Mouse (Mus musculus): ENCODE results near the gene Gm12216. TPM values are rescaled to one million over a fixed set of nuclear protein-coding genes. Genes with fewer than 3 reads are reported as not detected.

The Gm12216 gene
- polyA plus RNA-seq, 1 experiment from 2014 or later, result 0.14 TPM

DNA sequence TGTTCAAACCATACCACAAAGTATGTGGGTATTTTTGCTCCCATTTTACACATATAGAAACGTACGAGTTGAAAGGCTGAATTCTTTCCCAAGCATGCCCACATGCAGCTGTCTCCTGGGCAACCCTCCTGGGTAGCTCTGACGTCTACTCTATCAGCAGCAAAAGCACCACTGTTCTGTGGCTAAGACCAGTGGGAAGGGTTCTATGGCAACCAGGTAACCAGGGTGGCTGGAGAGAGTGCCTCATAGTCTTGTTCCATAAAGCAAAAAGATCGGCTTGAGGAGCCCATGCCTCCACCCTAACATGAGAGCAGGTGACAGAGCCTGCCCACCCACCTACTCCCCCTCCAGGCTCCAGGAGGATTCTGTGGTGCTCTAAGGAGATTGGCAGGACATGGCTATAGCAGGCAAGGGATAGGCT, 16.9 kb downstream of the Gm12216 start:
- H3K36me3 ChIP-seq, result no peaks in the 10 kb centered on the region
- H3K27me3 ChIP-seq, result no peaks in the 10 kb centered on the region
- 65% methylated on average over 4 of the region's 4 CpGs for WGBS (ENCODE audit: insufficient replicate concordance)
- no peaks in the 10 kb centered on the region for H3K9me3 ChIP-seq (replicated peaks)
- no peak overlapping the region for H3K27ac ChIP-seq
- peaks cover 4% of the 10 kb centered on the region; the same call in 1 of the 2 replicates for H3K4me1 ChIP-seq (replicated peaks)
- no peak for DNase-seq
- no peak overlapping the region for H3K4me2 ChIP-seq
- H3K9ac ChIP-seq, result no peak overlapping the region
- no peak overlapping the region for H3K4me3 ChIP-seq (replicated peaks)
- ATAC-seq (ENCODE audit: low read depth), result no peak

DNA sequence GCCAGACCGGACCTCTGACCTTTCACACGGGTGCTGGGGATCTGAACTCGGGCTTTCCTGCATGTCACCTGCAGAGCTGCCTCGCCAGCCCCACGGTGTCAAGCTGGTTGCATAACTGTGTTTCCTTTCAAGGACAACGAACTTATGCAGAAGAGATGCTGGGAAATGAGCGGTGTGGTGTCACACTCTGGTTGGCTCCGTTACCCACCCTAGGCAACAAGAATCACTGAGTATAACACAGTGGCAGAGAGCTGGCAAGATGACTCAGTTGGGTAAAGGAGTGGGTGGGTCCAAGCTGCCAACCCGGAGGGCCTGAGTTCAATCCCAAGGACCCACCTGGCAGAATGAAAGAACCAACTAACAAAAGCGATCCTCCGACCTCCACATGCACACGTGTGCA, 17.5 kb downstream of the Gm12216 start:
- Histone ChIP-seq H3K9me3 (replicated peaks) (no peaks in the 10 kb centered on the region), H3K4me1 (replicated peaks) (peaks cover 4% of the 10 kb centered on the region; the same call in 1 of the 2 replicates), H3K27ac (no peak overlapping the region), H3K36me3 (no peaks in the 10 kb centered on the region), H3K4me2 (no peak overlapping the region), H3K4me3 (replicated peaks) (no peak overlapping the region), H3K27me3 (no peaks in the 10 kb centered on the region), H3K9ac (no peak overlapping the region)
- WGBS (ENCODE audit: insufficient replicate concordance), result 64% methylated on average over 12 of the region's 12 CpGs
- ATAC-seq (ENCODE audit: low read depth) (no peak), DNase-seq (no peak)

DNA sequence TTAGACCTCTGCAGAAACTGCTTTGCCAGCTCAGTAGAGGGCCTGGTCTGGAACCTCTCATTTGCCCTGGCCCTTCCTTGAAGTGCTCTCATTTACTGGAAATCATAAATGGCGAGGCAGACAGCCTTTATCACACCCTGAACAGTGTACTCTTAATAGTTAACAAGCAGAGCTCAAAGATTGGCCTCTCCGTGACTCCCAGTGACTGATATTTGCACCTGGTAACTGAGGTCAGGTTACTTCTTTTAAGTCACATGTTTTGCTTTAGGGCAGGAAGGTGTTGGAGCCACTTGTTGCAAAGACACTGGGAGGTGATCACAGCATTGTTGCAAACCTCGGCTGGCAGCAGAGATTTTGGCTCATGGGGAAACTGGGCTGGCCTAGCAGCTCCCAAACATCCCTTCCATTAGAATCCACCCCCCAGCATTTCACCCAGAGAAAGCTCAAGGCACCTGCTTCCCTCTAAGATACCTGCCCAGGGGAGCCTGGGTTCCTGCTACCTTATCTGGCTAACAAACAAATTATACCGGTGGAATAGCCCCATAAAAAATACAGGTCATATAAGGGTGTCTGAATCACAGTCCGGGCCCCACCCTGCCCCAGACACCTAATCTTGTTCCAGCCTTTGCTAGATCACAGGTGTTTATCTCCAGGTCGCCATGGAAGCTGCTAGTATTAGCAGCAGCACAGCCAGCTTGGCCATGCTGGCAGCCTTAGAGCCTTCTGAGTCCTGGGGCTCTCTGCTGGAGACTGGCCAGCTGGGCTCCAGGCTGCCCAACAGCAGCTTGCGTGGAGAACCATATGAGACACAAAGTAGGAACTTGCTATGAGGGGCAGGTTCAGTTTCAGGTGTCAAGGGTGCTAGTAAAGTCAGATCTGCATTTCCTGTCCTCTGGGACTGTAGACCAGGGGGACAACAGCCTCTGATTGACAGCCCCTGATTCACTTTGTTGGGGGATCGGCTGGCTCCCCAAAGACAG, 19.1 kb downstream of the Gm12216 start:
- Histone ChIP-seq H3K27ac (no peak overlapping the region), H3K9me3 (replicated peaks) (no peaks in the 10 kb centered on the region)

GRCm38 (mm10) chr11:53839147-53839546, 19.9 kb downstream of the Gm12216 start:
- no peaks in the 10 kb centered on the region for H3K9me3 ChIP-seq (replicated peaks)
- peaks cover 14% of the 10 kb centered on the region for H3K4me1 ChIP-seq (replicated peaks)
- no peaks in the 10 kb centered on the region for H3K27me3 ChIP-seq
- DNase-seq (no peak), ATAC-seq (ENCODE audit: low read depth) (no peak)
- H3K36me3 ChIP-seq, result no peaks in the 10 kb centered on the region
- H3K27ac ChIP-seq, result no peak overlapping the region
- 61% methylated on average over 6 of the region's 6 CpGs for WGBS (ENCODE audit: insufficient replicate concordance)
- no peak overlapping the region for H3K9ac ChIP-seq
- no peak overlapping the region for H3K4me3 ChIP-seq (replicated peaks)
- H3K4me2 ChIP-seq, result no peak overlapping the region

More for the DNA sequence above, 19.1 kb downstream of the Gm12216 start:
- Histone ChIP-seq H3K27me3 (no peaks in the 10 kb centered on the region), H3K4me3 (replicated peaks) (no peak overlapping the region), H3K9ac (no peak overlapping the region), H3K36me3 (no peaks in the 10 kb centered on the region), H3K4me1 (replicated peaks) (peaks cover 15% of the 10 kb centered on the region), H3K4me2 (no peak overlapping the region)
- ATAC-seq (ENCODE audit: low read depth) (no peak), DNase-seq (no peak)
- WGBS (ENCODE audit: insufficient replicate concordance), result 46% methylated on average over 8 of the region's 8 CpGs

DNA sequence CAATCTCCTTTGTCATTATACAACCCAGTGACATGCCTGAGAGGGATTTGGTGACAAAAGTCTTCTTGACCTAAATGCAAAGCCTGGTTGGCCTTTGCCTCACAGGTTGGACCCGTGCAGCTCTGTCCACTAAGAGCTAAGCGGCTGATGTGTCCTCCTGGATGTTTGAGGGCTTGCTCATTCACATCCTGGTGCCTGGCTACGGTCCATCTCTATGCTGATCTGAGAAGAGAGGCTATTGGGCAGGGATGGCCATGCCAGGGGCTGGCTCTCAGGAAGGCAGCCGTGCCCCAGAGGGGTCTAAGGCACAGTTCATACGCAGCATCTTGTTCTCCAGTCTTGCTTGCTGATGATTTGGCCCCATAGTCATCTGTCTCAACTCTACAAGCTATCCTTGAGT, 21.3 kb downstream of the Gm12216 start:
- WGBS (ENCODE audit: insufficient replicate concordance), result 65% methylated on average over 5 of the region's 5 CpGs
- H3K27me3 ChIP-seq, result no peaks in the 10 kb centered on the region
- ATAC-seq (ENCODE audit: low read depth), result no peak

DNA sequence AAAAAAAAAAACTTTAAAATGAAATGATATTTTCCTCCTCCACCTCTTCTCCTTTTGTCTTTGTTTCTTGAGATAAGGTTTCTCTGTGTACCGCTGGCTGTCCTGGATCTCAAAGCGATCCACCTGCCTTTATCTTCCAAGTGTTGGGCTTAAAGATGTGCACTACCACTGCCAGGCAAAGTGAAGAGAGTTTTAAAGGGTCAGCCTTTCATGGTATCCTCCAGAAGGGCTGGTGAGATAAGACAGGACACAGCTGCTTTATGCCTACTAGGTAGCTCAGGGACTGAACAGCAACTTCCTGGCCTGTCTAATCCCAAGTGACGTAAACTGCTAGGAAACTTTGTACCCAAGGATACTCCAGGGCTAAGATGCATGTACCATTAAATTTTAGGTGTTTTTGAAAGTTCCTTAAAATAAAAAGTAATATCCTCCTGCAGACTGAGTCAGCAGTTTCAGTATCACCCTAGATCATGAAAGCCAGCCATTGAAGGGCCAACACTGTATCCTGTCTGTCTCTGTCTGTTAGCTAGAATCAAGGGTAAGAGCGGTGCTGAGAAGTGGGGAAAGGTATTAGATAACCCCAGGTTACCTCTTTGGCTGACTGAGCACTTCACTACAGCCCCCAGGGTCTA, 23.6 kb downstream of the Gm12216 start:
- no peak overlapping the region for H3K4me2 ChIP-seq
- DNase-seq (no peak), ATAC-seq (ENCODE audit: low read depth) (peak; percentile 58; the same call in 1 of the 2 replicates)
- 17% methylated on average over 4 of the region's 4 CpGs for WGBS (ENCODE audit: insufficient replicate concordance)
- H3K9me3 ChIP-seq (replicated peaks), result no peaks in the 10 kb centered on the region
- H3K4me3 ChIP-seq (replicated peaks), result no peak overlapping the region
- no peaks in the 10 kb centered on the region for H3K36me3 ChIP-seq
- H3K9ac ChIP-seq, result no peak overlapping the region
- no peak overlapping the region for H3K27ac ChIP-seq
- no peaks in the 10 kb centered on the region for H3K27me3 ChIP-seq
- H3K4me1 ChIP-seq (replicated peaks), result peaks cover 12% of the 10 kb centered on the region

More for the DNA sequence above, 21.3 kb downstream of the Gm12216 start:
- peaks cover 12% of the 10 kb centered on the region for H3K4me1 ChIP-seq (replicated peaks)
- no peak overlapping the region for H3K4me2 ChIP-seq
- H3K9ac ChIP-seq, result no peak overlapping the region
- no peaks in the 10 kb centered on the region for H3K9me3 ChIP-seq (replicated peaks)
- no peak for DNase-seq
- no peak overlapping the region for H3K4me3 ChIP-seq (replicated peaks)
- no peaks in the 10 kb centered on the region for H3K36me3 ChIP-seq
- no peak overlapping the region for H3K27ac ChIP-seq

DNA sequence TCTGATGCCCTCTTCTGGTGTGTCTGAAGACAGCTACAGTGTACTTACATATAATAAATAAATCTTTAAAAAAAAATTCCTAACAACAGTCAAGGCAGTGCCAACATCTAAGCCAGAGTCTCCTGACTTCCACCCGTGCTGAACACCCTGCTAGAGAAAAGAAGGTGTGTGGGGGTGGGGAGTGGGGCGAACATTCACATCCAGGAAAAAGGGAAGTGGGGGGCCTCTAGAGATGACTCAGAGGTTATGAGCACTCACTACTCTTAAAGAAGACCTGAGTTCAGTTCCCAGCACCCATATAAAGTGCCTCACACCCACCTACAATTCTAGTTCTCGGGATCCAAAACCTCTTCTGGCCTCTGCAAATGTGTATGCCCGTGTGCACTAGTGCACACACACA, 33.6 kb downstream of the Gm12216 start:
- 40% methylated on average over 4 of the region's 4 CpGs for WGBS (ENCODE audit: insufficient replicate concordance)
- H3K27ac ChIP-seq, result no peak overlapping the region
- no peak overlapping the region for H3K4me3 ChIP-seq (replicated peaks)
- no peak overlapping the region for H3K9ac ChIP-seq
- DNase-seq (no peak), ATAC-seq (ENCODE audit: low read depth) (no peak)
- no peaks in the 10 kb centered on the region for H3K4me1 ChIP-seq (replicated peaks)
- H3K9me3 ChIP-seq (replicated peaks), result no peaks in the 10 kb centered on the region
- H3K27me3 ChIP-seq, result no peaks in the 10 kb centered on the region
- no peaks in the 10 kb centered on the region for H3K36me3 ChIP-seq
- H3K4me2 ChIP-seq, result no peak overlapping the region

- ATAC-seq (ENCODE audit: low read depth), result no peak
Measured at GRCm38 (mm10) chr11:53821945-53822338, 37.1 kb downstream of the Gm12216 start.

GRCm38 (mm10) chr11:53821230-53821944, 37.7 kb downstream of the Gm12216 start:
- Histone ChIP-seq H3K4me1 (replicated peaks) (no peaks in the 10 kb centered on the region; the same call in 1 of the 2 replicates), H3K36me3 (no peaks in the 10 kb centered on the region), H3K27me3 (no peaks in the 10 kb centered on the region), H3K9ac (no peak overlapping the region), H3K9me3 (replicated peaks) (no peaks in the 10 kb centered on the region), H3K4me3 (replicated peaks) (no peak overlapping the region), H3K4me2 (no peak overlapping the region), H3K27ac (no peak overlapping the region)
- DNase-seq (no peak), ATAC-seq (ENCODE audit: low read depth) (no peak)
- WGBS (ENCODE audit: insufficient replicate concordance), result 67% methylated on average over 11 of the region's 11 CpGs

More at GRCm38 (mm10) chr11:53821945-53822338, 37.1 kb downstream of the Gm12216 start:
- Histone ChIP-seq H3K27me3 (no peaks in the 10 kb centered on the region), H3K4me1 (replicated peaks) (no peaks in the 10 kb centered on the region; the same call in 1 of the 2 replicates), H3K36me3 (no peaks in the 10 kb centered on the region), H3K4me3 (replicated peaks) (no peak overlapping the region), H3K9me3 (replicated peaks) (no peaks in the 10 kb centered on the region), H3K9ac (no peak overlapping the region), H3K4me2 (no peak overlapping the region), H3K27ac (no peak overlapping the region)
- WGBS (ENCODE audit: insufficient replicate concordance), result 67% methylated on average over 3 of the region's 3 CpGs
- no peak for DNase-seq

DNA sequence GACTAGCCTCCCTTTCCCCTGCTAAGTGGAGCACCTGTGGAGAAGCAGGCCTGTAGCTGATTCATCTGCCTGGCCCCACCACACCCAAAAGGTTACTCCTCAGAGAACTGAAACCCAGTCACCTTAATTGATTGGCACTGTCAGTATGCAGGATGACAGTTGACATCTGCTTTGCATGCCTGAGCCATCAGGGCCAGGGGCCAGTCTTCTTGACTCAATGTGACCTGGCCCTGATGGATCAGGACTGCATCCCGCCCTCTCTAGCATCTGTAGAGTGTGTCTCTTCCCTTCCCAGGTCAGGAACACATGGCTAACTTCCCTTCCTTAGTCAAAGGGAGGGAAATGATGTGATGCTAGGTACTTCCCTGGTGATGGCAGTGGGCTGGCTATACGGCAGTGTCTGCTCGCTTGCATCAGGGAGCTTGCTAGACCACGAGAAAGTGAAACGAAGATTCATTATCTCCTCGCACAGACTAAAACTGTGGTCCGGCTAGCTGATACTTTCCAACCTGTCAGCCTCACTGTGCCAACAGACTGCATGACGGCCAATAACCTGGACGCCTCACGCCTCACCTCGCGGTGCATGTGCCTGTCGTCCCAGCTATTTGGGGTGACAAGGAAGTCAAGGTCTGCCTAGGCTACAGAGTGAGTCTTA, 38.4 kb downstream of the Gm12216 start:
- no peak overlapping the region for H3K9ac ChIP-seq
- H3K4me3 ChIP-seq (replicated peaks), result no peak overlapping the region
- WGBS (ENCODE audit: insufficient replicate concordance), result 46% methylated on average over 13 of the region's 13 CpGs
- no peak overlapping the region for H3K27ac ChIP-seq
- H3K4me2 ChIP-seq, result no peak overlapping the region
- no peaks in the 10 kb centered on the region for H3K36me3 ChIP-seq
- ATAC-seq (ENCODE audit: low read depth), result no peak
- no peak for DNase-seq
- H3K4me1 ChIP-seq (replicated peaks), result no peaks in the 10 kb centered on the region; the same call in 1 of the 2 replicates
- H3K9me3 ChIP-seq (replicated peaks), result no peaks in the 10 kb centered on the region
- H3K27me3 ChIP-seq, result no peaks in the 10 kb centered on the region
